Mouse (Mus musculus) kidney, adult 8-10 months (tissue): ENCODE measurements around the gene Slc22a1.

Experiments used
- DNase-seq, 2 experiments: peaks; one replicate each; pipeline ENCODE4 v3.0.0; 2022

Slc22a1 gene

DNA sequence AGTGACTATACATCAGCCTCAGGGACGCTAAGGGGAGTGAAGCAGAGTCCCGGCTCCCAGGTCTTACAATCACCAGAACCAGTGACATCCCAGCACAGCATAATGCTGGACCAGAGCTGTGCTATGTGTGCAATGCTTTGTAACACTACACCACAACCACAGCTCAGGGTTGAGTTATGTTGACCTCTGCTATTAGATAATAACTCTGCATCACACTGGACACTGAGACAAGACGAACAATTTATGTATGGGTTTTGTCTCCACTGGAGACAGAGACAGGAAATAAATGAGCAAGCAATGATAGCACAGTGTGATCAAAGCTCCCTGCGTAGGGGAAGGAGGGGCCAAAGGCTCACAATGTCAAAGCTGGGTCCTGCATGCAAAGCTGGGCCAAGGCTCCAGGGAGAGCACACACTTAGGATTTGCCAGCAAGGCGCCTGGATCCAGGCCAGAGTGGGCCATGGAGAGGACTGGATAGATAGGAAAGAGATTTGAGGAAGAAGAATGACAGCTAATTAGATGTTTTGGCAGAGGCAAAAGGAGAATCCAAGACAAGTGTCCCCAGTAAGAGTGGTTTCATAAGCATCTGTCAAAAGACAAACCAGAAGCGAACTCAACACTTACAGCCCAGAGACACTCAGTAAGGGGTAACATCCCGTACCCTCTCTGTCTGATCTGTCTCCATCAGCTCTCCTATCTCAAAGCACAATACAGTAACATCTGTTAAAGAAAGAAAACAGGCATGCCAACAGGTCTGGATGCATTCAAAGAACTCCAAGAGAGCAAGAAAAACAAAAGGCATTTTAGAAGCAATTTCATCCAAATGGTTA, 43.6 kb downstream of the Slc22a1 start:
- DNase-seq = no peak

DNA sequence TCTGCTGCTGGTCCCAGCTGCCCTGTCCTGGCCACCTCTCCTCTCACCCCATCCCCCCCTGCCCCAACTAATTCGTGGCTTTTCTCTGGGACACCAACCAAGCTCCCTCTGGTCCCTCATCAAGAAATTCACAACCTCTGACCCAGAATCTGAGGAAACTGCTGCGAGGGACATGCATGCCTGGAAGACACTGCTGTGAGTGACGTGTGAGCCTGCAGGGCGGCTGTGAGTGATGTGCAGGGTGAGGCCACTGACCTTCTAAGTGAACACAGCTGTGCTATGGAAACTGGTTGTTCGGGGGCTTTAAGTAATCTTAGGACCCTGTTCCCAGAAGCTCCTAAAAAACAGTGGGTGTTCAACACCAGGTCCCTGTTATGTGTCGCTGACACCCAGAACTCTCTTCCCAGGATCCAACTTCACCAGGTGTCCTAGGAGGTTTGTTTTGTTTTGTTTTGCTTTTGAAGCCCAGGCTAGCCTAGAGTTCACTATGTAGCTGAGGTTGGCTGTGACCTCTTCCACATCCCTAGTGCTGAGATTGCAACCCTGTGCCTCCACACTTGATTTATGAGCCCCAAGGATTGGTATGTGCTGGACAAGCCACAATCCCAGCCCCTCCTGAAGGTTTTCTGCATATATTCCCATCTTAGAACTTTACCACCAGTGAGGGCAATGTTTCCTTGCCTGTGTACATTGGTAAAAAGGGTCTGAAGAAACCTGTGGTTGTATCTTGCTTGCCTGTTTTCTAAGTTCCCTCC, 44.5 kb downstream of the Slc22a1 start:
- DNase-seq = no peak

DNA sequence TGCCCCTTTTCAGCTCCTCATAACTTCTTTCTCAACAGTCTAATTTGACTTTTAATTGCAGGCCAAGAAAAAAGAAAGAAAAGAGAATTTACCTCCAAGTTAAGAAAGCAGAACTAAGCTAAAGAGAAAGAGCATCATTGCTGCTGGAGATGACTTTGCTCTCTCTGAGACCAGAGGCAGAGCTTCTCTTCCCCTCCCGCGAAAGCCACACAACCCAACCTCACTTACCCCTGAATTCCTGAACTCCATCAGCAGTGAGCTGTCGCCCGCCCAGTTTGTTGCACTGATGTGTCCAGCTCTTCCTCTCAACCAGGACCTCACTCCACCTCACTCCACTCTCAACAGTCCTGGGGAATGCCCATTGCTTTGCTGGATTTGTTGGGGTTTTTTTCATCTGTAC, 47.6 kb downstream of the Slc22a1 start:
- DNase-seq = no peak

DNA sequence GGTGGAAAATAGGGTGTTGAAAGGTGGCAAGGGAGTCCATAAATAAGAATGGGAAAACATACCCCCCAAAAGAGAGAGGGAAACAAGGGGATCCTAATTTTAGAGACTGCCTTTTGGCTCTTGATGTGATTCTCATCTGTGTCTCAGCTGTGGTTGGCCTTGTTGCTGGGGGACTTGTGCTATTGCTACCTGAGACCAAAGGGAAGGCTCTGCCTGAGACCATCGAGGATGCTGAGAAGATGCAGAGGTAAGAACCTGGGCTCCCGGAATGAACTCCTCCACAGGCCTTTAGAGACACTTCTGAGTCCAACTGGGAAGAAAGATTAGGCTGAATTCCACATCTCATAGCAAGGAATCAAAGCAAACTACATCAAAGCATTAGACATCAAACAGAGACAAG, 56.0 kb downstream of the Slc22a1 start:
- no peak for DNase-seq

DNA sequence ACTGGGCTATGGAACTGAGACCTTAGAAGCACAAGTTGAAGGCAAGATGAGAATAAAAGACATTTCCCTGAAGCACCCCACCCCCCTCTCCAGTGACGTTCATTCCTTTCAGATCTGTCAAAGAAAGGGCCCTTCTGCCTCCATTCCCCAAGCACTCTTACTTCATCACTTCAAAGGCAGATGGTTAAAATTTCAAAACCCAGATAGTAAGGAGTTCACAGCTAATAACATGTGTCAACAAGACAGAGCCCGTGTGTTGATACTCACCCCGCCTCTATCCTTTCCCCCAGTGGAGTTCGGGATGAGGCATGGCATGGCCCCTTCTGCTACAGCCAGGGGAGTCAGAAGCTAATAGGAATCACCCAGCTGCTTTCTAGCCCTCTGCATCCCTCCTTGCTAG, 60.2 kb downstream of the Slc22a1 start:
- no peak for DNase-seq

DNA sequence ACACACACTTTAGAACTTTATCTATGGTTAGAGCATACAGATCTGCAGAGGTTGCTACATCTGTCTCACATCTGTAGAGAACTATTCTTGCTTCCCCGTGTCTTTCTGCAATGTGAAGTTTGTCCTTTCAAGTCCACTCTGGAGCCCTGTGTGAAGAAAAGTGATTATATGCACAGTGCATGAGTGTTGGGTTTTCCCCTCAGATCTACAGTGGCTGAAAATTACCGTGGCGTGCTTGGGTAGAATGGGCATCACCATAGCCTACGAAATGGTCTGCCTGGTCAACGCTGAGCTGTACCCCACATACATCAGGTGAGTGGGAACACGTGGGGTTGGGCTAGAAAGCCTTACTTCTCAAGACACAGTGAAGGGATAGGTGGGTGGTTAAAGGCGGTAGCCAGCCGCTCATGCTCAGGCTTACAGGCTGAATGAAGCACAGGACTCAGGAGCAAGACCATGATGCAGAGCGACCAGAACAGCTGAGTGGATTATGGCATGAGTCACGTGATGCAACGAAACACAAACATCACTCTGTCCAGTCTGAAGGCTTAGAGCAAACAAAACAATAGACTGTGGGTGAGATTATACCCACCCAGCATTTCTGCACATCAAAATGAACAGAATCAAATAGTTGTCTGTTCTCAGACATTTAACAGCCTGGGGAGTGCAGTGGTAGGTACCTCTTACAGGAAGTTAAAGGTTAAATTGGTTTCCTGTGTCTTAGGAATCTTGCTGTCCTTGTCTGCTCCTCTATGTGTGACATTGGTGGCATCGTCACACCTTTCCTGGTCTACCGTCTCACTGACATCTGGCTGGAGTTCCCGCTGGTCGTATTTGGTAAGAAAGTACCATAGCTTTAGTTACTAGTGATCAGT, 60.9 kb downstream of the Slc22a1 start:
- no peak for DNase-seq

DNA sequence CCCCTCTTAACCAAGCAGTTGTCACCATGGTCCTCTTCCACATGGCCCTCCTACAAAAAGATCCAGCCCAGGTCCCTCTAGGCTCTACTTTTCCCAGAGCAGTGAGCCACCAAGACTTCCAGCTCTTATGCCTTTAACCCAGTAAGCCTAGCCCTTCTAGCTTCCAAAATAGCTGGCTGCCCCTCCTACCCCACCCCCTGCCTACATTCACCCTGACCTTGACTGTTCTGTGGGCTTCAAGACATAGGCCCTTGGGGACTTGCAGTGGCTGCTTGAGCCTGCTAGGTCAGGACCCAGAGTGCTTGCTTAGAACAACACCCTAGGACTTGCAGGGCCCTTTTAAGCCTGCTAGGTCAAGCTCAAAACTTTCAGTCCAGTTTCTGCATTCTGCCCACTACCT, 68.4 kb downstream of the Slc22a1 start:
- peak in 1 of 2 experiments; percentile 31 for DNase-seq

DNA sequence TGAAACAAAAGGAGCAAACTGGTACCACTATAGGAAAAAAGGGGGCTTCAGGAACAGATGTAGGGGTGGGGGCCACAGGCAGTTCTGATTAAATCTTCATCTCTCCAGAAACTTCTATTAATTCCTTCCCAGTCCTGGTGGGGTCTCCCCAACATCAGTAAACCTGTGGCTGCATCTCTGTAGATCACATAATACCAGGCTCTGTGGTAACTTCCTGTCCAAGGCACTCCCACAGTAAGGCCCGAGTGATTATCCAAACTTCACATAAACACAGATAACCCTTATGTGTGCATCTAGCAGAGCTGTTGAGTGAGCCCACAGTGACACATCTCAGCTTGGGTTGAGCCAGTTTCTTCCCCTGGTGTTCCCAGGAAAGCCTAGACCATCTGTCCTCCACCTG, 69.0 kb downstream of the Slc22a1 start:
- DNase-seq = no peak
